Mouse (Mus musculus): ENCODE data around the gene Plekhg1.

Plekhg1 gene

GRCm38 (mm10) chr10:3740504-3741388, 582 bp downstream of the Plekhg1 start:
- DNase-seq (ENCODE audit: extremely low spot score, low read depth, low spot score), result peak; percentile 72

DNA sequence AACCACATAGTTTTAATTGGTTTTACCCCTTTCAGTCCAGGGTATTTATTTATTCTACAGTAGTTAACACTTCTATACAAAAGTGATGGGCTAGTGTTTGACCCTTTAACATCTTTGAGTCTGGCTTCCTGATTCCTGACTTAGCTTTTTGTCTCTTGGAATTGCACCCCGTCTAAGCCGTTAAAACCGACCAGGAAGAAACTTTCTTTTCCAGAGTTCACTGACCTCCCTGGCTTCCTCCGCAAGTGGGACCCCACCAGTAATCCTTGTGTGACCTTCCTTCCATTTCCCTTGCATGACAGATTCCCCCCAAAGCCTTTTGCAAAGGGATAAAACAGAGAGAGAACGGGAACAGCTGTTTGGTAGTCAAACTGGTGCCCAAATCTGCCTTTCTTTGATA, 1.6 kb downstream of the Plekhg1 start:
- DNase-seq (ENCODE audit: extremely low spot score, low read depth, low spot score), result no peak

DNA sequence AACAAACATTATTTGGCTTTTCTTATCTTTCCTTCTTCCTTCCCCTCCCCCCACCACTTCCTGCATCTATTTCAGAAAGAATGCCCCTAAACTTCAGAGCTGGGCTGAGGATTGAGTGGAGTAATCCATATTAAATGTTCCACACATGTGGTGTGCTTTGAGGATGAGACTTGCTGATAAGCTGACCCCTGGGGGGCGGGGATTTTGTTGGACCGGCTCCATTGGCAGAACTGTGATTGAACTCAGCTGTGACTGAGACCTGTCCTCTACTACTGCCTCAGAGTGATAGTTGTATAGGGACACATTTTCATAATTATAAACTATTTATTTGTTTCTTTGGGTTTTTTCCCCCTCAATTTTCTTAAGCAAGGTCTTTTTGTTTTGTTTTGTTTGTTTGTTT, 2.9 kb downstream of the Plekhg1 start:
- no peak for DNase-seq (ENCODE audit: extremely low spot score, low read depth, low spot score)

- no peak for DNase-seq (ENCODE audit: extremely low spot score, low read depth, low spot score)
These were observed 3.7 kb downstream of the Plekhg1 start for GRCm38 (mm10) chr10:3743826-3744225.

DNA sequence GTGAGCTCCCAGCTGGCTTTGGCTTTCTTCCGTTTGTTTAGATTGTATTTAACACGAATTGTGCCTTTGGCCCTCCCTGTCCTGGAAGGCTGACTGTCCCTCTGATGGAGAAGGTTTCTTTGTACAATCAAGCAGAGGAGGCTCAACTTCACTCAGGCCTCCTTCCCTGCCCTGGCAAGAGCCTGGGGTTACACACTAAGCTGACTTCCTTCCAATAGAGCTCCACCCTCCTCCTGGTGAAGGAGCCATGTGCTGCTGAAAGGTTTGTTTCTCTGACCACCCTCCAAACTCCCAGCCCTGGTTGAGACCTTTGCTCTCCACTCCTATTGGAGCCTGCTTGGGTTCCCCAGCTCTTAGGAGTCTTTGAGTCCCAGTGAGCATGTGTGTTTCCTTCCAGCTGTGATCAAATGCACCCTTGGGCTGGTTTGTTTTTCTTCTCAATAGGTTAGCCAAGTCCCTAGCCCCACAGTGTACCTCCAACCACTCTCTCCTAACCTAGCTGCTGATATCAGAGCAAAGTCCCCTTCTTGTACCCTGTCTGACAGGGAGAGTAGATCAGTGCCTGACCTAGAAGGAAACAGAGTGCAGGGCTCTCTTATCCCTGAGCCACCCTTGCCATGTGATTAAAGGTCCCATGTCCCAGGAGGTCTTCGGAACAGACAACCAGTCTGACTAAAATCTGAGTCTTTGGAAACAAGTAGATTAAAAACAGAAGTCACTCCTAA, 6.8 kb downstream of the Plekhg1 start:
- DNase-seq (ENCODE audit: extremely low spot score, low read depth, low spot score), result no peak

GRCm38 (mm10) chr10:3749580-3749979, 9.4 kb downstream of the Plekhg1 start:
- DNase-seq (ENCODE audit: extremely low spot score, low read depth, low spot score), result no peak

DNA sequence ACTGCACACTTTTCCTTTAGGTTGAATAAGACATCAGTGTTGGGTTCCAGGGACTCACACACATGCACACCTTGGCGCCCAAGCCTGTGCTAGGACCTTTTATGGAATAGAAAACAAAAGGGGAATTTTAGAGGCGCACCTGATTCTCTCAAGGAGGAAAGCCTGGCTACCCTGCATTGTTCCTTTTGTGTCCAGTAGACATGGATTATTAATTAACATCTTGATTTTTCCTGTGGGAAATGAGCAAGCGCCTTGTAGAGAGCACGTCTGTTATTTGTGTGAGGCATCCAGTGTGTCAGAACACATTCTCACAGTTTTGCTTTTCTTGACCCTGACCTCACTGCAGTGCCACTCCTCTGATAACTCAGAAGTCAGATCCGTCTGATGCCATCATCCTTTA, 21.8 kb downstream of the Plekhg1 start:
- no peak for DNase-seq (ENCODE audit: extremely low spot score, low read depth, low spot score)

GRCm38 (mm10) chr10:3763199-3763598, 23.0 kb downstream of the Plekhg1 start:
- no peak for DNase-seq (ENCODE audit: extremely low spot score, low read depth, low spot score)

- no peak for DNase-seq (ENCODE audit: extremely low spot score, low read depth, low spot score)
These were observed 29.0 kb downstream of the Plekhg1 start for GRCm38 (mm10) chr10:3769131-3769530.

DNA sequence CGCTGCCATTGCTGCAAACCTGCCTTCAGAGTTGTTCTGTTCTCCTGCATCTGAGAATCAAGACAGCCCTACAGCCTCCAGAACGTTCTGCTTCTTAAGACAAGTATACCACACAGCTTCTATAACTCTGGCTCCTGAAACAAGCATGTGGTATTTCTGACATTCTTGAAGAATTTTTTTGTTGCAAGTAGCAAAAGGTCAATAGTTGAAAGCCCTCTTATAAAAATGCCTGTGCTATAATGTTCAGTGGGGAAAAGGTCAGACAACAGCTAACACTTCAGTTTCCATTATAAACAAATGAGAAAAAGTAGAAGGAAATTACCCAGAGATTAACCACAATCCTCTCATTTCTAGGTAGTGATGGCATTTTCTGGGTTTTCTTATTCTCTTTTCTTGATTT, 34.2 kb downstream of the Plekhg1 start:
- no peak for DNase-seq (ENCODE audit: extremely low spot score, low read depth, low spot score)

GRCm38 (mm10) chr10:3776761-3777160, 36.6 kb downstream of the Plekhg1 start:
- no peak for DNase-seq (ENCODE audit: extremely low spot score, low read depth, low spot score)

DNA sequence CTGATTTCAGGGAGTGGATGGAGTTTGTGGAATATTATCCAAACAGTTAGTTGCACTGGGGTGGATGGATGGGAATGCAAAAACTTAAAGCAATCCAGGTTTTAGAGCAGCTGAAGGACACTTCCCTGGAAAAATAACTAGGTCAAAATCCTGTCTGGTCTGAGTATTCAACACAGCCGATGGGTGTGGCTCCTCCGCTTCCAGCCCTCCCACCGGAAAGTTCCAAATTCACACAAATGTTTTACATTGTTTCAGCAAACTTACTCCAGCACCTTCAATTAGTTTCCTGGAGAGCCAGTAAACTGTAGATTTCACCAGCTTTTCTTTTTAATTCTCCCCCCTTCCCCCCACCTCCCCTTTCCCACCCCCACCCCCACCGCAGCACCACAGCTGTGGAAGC, 45.2 kb downstream of the Plekhg1 start:
- no peak for DNase-seq (ENCODE audit: extremely low spot score, low read depth, low spot score)

DNA sequence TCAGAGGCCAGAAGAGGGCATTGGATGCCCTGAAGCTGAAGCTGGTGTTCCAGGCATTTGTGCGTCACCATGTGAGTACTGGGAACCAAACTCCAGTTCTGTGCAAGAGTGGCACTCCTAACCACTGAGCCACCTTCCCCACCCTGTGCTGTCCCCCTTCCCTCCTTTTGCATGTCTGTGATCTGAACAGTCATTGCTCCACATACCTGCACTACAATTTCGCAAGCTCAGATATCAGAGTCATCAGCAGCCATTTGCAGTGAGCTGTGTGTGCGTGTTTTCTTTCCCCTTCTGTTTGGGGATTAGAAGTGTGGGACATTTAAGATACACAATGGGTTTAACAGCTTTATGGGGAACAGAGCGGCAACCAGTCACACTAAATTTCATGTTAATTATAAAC, 46.4 kb downstream of the Plekhg1 start:
- DNase-seq (ENCODE audit: extremely low spot score, low read depth, low spot score), result no peak

DNA sequence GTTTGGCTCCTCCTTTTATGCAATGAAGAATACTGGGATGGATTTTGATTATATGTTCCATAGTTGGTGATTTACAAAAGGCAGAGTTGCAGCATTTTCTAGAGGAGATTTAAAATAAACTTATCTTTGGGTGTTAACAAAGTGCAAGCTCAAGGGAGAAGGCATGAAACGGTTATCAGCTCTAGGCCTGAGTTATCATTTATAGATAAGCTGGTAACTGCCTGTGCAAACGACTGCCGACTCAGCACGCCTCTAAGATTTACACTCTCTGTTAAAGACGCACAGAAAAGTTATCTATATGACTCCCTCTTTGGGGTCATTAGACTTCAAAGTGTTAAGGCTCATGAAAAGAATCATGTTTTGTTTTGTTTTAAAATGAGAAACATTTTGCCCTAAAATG, 46.8 kb downstream of the Plekhg1 start:
- DNase-seq (ENCODE audit: extremely low spot score, low read depth, low spot score), result no peak

DNA sequence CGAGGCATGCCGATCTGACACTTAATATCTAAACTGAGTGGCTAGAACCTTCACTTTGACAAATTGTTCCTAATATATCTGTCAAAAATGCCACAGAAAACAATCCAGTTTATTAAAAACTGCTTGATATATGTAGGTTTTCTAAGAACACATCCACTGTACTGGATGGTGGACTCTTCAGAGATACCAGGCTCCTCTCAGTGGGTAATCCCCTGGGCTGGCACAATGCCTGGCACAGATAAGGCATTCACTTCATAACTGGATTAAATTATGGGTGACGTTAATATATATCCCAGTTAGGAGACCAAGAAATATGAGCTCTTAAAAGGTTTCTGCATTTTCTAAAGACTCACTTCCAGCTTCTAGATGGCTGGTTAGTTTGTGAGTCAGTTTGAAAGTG, 53.7 kb downstream of the Plekhg1 start:
- DNase-seq (ENCODE audit: extremely low spot score, low read depth, low spot score), result no peak

- no peak for DNase-seq (ENCODE audit: extremely low spot score, low read depth, low spot score)
These were observed 59.3 kb downstream of the Plekhg1 start for GRCm38 (mm10) chr10:3799455-3799854.

DNA sequence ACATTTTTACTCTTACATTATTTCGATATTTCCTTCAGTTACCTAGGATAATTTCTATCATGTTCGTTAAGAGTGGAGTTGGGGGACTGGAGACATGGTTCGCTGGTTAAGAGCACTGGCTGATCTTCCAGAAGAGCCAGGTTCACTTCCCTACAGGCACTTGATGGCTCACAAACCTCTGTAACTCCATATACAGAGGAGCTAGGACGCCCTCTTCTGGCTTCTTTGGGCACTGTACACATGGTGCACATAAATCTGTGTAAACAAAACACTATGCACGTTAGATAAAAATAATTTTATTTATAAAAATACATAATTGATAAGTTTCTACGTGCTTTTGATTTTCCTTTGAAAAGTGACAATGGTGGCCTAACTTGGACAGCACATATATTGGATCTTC, 61.1 kb downstream of the Plekhg1 start:
- DNase-seq (ENCODE audit: extremely low spot score, low read depth, low spot score), result no peak

DNA sequence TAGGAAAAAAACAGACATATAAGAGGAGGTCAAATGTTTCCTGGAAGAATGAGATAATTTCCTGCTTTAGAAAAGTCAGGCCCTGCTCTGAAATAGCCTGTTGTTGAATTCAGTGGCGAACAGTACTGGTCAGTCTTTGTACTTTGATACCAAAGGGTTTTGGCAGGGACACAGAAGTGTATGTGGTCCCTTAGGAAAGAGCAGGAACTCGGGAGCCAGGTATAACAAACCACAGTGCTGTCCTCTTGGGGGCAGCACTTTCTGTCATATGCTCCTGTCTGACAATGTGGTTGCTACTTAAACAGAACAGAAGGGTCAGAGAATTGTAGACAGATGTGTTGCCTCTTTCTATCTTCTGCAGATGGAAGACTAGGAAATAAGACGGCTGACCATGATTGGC, 65.2 kb downstream of the Plekhg1 start:
- DNase-seq (ENCODE audit: extremely low spot score, low read depth, low spot score), result no peak

DNA sequence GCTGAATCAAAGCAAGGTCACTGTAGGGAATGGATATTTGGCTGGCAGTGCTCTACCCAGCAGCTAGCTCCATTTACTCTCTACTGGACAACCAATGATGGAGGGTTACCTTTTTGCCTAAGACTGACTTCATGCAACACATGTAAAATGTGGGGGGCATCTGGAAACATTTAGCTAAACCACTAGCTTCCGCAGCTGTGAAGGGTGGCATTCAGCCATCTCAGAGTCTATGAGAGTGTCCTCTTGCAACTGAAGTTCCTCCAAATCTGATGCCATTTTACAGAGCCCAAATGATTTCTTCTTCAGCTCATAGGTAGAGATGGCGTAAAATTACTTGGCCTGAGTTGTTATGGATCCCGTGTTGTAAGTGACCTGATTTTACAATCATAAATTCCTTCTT, 67.8 kb downstream of the Plekhg1 start:
- no peak for DNase-seq (ENCODE audit: extremely low spot score, low read depth, low spot score)

DNA sequence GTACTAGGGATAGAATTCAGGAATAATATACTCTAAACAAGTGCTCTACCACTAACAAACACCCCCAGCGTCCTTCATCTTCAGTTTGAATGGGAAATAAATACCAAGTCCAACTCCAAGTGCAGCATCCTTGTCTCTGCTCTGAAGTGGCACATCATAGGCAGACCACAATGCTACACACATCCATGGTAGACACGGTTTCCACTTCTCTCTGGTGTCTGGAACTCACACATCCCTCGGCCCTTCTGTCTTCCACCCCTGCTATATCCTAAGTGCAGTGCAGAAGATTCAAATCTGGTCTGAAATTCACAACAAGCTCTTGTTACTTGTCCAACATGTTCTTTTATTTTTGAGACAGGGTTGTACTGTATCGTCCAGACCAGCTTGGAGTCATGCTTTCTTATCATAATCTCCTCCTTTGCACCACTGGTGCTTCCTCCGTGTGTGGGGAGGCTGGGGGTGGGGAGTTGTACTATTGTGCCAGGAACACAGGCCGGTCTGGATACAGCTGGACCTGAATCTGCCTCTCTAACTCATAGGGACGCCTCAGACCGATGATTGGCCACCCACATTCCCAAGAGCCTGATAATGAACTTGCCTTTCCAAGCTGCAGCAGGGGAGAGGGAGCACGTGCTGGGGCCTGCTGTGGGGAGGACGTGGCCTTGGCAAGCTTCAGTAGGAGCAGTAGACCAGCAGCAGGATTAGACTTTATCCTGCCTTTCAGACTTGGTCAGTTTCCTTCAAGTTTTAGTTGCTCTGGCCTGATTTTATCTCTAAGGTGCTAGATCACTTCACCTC, 70.5 kb downstream of the Plekhg1 start:
- DNase-seq (ENCODE audit: extremely low spot score, low read depth, low spot score), result no peak

- DNase-seq (ENCODE audit: extremely low spot score, low read depth, low spot score), result no peak
These were observed 79.0 kb downstream of the Plekhg1 start for GRCm38 (mm10) chr10:3818940-3819701.
